Mouse (Mus musculus): ENCODE measurements at regions not wholly inside any gene's neighbourhood (a gene's known extent, or its start where the extent isn't known, plus 50 kb on each side); places are given as distances from the start of the nearest gene placed in this dataset.
A peak's percentile ranks its signal among the peaks of the same experiment; 100 is the strongest.

DNA sequence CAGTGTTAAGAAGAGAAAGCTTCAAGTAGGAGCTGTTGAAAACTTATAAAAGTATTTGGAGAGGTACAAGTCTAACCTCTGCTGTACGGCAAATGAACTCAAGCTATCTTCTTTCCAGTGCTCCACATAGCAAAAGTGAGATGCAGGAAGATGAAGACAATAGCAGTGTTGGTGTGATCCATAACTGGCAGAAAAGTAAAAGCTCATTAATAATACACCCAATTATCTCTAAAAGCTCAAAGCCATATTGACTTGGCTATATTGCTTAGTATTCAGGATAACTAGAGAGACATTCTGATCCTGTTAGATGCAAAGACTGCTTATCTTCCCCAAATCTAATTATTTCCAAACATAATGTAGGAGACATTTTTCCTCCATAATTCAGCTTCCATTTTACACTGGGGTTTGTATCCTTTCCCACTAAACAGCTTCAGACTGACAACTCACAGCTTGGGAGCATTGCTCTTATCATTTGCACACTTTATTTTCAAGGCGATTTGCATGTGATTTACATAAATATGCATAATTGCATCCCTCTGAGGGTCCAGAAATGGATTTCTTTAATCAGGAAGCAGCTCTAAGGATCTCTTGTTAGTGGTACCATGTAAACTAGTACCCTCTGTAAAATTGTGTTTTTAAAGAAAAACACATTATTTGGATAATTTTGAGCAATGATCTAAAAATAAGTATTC, 248.5 kb upstream of the Pom121l12 start:
- DNase-seq (ENCODE audit: low read depth, low spot score): no peak

DNA sequence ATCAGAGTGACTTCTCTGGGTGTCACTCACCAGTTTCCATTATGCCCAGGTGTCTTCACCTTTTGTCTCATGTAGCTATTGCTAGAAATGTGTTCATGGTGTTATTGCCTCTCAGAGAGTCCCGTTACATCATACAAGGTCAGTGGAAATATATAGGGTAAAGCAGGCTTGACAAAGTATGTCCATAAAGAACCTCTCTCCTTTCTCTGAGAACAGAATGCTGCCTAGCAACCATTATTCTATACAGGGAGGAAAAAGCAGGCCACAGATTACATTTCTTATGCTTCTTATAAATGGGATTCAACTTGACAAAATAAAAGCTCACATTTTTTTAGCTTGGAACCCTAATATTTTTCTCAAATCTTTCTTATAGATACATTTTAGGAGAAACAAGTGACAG, 220.6 kb upstream of the Pom121l12 start:
- no peak for DNase-seq (ENCODE audit: low read depth, low spot score)

DNA sequence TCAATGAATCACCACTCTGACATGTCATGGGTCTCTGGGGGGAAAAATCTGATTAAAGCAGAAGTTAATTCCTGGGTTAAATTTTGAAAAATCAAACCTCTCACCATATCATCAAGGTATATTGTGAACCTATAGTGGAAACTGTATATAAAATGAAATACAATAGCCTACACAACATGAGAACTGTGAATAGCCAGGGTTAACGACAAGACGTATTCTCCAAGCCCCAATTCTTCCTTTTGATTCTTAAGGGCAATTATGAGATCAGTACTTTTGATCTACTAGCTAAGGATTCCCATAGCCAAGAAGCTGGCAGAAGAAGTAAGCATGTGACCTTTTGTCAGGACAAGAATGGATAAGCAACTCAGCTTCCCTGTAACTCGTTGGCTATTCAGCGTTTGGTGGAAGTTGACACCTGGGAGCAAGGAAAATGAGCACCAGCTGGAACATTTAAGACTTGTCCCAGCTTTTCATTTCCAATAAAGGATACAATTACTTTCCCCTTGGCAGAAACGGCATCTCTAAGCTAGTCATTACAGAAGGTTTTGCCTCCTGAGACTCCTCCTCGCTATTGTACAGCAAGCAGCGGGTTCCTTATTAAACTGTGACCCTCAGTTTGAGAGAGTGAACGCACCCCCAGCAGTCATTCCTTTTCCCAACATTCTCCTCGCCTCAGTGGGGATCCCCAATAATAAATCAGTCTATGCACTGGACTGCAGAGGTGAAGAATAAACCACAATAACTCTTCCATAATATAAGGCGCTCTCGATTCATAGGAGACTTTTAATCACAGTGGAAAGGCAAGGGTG, 219.1 kb upstream of the Pom121l12 start:
- DNase-seq (ENCODE audit: low read depth, low spot score): peak; percentile 13

DNA sequence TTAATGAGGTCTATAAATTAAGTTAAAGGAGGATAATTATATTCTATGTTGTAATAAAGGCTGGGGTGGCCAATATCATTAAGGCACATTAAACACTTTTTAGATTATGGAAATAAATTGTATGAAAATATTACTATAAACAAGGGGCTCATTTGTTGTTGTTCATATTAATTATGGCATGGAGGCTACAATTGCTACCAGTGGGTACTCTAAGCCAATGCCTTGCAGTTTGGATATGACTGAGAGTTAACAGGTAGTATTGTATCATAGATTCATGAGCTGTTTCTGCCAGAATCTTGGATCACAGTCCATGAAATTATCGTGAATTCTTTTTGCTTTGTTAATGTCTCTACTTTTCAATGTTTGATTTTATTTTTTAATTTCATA, 218.5 kb upstream of the Pom121l12 start:
- DNase-seq (ENCODE audit: low read depth, low spot score): no peak

DNA sequence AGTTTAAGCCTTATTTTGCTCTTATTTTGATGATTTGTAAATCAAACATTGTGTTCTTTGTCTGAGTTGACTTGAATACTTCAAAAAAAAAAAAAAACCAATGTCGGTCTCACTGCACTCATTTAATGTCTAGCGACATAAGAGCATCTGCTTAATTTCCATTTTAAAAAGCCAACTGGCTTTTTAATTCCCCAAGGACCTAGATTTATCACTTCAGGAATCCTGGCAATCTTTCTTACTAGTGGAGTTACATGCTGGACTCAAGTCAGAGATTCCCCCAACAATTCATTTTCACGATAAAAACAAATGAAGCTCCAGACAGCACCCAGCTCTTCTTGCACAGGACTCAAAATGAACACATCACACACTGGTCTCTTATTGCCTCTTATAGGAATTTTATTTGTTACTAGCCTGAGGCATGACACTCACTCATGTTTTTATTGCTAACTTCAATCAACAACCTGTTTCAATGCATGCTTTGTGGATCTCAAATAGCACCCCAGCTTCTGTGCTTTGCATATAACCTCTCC, 212.0 kb upstream of the Pom121l12 start:
- no peak for DNase-seq (ENCODE audit: low read depth, low spot score)

DNA sequence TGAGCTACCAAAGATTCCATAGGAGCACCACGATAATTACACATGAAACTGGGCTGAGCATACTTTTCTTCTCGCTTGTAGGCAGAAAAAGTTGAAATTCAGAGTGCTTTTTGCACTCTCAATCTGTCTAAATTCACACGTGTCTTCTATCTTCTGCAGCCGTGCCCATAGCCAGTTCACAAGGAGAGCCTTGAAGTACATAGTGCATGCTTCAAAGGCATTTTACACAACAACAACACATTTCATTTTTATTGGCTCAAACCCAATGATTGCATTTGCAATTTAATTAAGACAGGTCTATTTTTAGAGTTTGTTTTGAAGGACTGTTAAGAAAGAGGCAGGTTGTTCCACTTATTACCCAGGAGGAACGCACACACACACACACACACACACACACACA, 211.4 kb upstream of the Pom121l12 start:
- no peak for DNase-seq (ENCODE audit: low read depth, low spot score)

Measured in embryo, embryonic 11.5 days (tissue).